Mouse (Mus musculus) embryo, embryonic 11.5 days (tissue): ENCODE measurements at regions not wholly inside any gene's neighbourhood (a gene's known extent, or its start where the extent isn't known, plus 50 kb on each side); places are given as distances from the start of the nearest gene placed in this dataset.

Source experiments
- DNase-seq: peaks from one replicate; pipeline ENCODE4 v3.0.0-alpha.2; 2012; ENCODE audit warnings: low read depth, low spot score

DNA sequence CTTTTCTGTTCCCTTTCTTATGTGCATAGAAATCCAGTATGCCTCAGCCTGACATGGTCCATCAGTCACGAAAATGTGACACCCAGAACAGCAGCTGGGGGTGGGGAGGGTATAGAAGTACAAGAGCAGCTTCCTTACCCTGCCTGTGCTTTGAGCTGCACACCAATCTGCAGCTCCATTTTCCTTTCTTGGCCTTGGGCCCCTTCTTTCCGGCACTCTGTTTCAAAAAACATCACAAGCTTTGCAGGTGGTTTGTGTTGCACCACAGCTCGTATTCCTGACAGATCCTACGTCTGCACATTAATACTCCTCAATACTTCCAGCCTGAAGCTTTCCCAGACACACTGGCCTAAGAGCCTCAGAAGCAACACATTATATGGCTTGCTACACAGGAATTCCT is 138.1 kb upstream of the Nt5c1b start:
- no peak for DNase-seq

DNA sequence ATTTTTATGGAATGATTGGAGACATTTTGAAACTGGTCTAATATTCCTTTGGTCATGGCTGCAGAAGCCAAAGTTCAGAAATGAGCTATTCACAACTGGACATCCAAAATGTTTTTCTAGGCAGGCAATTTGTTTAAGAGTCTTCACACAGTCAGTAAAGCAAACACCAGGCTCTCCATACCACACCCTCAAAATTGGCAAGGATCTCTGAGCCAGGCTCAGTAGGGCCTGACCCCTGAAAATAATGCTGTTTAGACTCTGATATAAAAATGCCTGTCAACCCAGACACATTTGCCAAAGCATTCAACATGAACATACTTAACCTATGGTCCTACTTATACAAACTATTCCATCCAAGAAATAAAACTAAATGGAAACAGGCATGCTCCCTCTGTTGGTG is 121.7 kb upstream of the Nt5c1b start:
- DNase-seq: no peak

DNA sequence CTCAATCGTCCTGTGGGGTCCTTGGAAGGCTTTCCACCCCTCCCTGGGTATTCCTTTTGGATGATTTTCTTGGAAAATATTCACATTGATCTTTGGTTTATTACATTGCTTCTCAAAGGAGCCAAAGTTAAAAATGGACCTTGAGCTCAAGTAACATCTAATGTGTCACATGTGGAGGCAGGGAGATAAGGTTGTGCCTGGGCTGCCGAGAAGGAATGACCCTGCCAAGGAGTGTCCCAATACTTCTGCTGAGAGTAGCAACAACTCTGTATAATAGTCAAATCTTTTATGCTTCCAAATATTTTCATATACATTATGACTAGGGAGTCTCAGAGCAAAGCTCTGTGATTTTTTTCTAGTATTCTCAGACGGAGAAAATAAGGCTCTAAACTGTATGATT is 113.4 kb upstream of the Nt5c1b start:
- DNase-seq: no peak

GRCm38 (mm10) chr12:10266201-10266600 is 103.6 kb upstream of the Nt5c1b start:
- DNase-seq: no peak

DNA sequence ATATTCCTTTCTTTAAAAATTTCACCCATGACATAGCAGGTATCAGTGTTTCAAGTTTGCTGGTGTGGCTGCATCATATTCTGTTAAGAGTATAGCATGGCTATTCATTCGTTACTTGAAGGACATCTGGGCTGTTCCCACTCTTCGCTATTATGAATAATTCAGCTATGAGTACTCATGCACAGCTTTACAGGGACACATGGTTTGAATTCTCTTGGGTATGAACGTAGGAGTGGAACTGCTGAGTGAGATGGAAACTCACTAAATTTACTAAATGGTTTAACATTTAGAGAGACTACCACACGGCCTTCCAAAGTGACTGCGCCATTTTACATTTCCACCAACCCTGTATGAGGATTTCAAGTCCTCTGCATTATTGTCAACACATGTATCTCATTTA is 97.7 kb upstream of the Nt5c1b start:
- no peak for DNase-seq

DNA sequence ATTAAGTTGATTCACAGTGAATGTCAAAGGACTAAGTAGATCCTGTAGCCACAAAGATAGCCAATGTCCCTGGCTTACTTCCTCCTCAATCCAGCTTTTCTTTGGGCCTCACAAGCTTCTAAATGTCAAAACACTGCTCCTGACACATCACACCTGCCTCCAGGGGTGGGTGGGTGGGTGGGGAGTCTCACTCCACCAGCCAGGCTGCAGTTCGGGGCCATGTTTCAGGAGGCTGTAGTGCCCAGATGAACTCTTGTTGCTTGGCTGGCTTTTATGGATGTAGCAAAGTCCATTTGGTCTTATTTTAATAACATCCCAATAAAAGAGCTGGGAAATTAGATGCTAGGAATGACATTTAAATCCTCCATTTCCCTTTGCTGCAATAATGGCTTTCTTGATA is 94.5 kb upstream of the Nt5c1b start:
- DNase-seq: no peak

GRCm38 (mm10) chr12:10292646-10293045 is 77.1 kb upstream of the Nt5c1b start:
- DNase-seq: no peak

GRCm38 (mm10) chr12:10305970-10306369 is 63.8 kb upstream of the Nt5c1b start:
- DNase-seq: no peak
